Mouse (Mus musculus) limb, embryonic 13.5 days (tissue): ENCODE measurements around the gene Adamts3. TPM values are rescaled to one million over a fixed set of nuclear protein-coding genes. Genes with fewer than 3 reads are reported as not detected.

Source experiments
- ATAC-seq: fragments of 200-750 bp; cut with Nextera tagmentation; 2 replicates; pipeline ENCODE4 v1.8.0; 2017; ENCODE audit warnings: low read depth, moderate number of reproducible peaks, moderate TSS enrichment; ENCODE audit not compliant: low FRiP score
- H3K27ac ChIP-seq: fragments of 300-500 bp; sonication (generic); 2 replicates; pipeline ENCODE4 v1.5.1; 2015; ENCODE audit warnings: inconsistent platforms, mild to moderate bottlenecking, moderate library complexity
- H3K27me3 ChIP-seq: fragments of 300-500 bp; sonication (generic); 2 replicates; pipeline ENCODE4 v1.6.1; 2015; ENCODE audit warnings: mild to moderate bottlenecking, inconsistent platforms
- H3K36me3 ChIP-seq: fragments of 300-500 bp; sonication (generic); 2 replicates; pipeline ENCODE4 v1.6.1; 2015; ENCODE audit warnings: inconsistent platforms, mild to moderate bottlenecking, moderate library complexity
- H3K4me1 ChIP-seq: fragments of 300-500 bp; sonication (generic); 2 replicates; pipeline ENCODE4 v1.6.1; 2015; ENCODE audit warnings: inconsistent platforms
- H3K4me2 ChIP-seq: fragments of 300-500 bp; sonication (generic); replicated peaks from 2 replicates; pipeline ENCODE4 v1.6.1; 2015; ENCODE audit warnings: inconsistent platforms, mild to moderate bottlenecking, moderate library complexity
- H3K4me3 ChIP-seq: fragments of 300-500 bp; sonication (generic); 2 replicates; pipeline ENCODE4 v1.5.1; 2015; ENCODE audit warnings: moderate library complexity, mild to moderate bottlenecking, inconsistent platforms
- H3K9ac ChIP-seq: fragments of 300-500 bp; sonication (generic); 2 replicates; pipeline ENCODE4 v1.6.1; 2015; ENCODE audit warnings: mild to moderate bottlenecking, inconsistent platforms
- H3K9me3 ChIP-seq: fragments of 300-500 bp; sonication (generic); 2 replicates; pipeline ENCODE4 v1.6.1; 2016; ENCODE audit warnings: inconsistent platforms
- WGBS: fragments of 180-500 bp; shearing (Covaris S2); methylation state at CpG from one replicate; pipeline ENCODE4 v1.1.7; 2015; 5-methylcytosine and 5-hydroxymethylcytosine counted together
- polyA plus RNA-seq: library from polyadenylated mRNA; unstranded; fragments of >200 nt; fragmentation: Nextera tagmentation; extraction: Ambion mirVana; gene quantifications from 2 replicates; pipeline ENCODE4 v1.2.1, GENCODE M21; 2015

Adamts3 gene
- polyA plus RNA-seq, 1 experiment from 2014 or later, result 8.0 TPM

DNA sequence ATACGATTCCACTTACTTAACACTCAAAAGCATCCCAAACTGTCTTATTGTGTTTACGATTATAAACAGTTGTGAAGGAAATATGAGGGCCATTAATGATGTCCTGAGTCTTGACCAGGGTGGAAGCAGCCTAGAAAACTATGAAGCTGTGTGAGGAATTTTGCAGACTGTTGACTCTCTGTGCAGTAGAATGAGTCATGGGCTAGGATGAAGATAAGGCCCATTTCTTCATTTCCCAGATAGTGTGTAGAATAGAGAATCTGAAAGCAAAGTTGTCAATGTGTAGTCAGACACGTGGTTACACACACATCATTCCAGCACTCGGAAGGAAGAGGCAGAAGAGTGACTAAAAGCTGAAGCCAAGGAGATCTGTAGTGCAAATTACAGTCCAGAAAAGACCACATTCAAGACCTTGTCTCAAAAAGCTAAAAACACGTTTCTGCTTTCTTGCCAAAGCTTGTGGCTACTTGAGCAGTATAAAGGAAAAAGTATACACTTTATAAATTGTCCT lies 135.9 kb downstream of the Adamts3 start:
- Histone ChIP-seq H3K27me3 (no peaks in the 10 kb centered on the region), H3K36me3 (no peaks in the 10 kb centered on the region), H3K4me2 (no peak overlapping the region), H3K9ac (no peak overlapping the region), H3K4me1 (no peaks in the 10 kb centered on the region), H3K9me3 (no peaks in the 10 kb centered on the region), H3K4me3 (no peak overlapping the region), H3K27ac (no peak overlapping the region)
- WGBS, result 77% methylated on average over 5 of the region's 5 CpGs
- ATAC-seq, result no peak

DNA sequence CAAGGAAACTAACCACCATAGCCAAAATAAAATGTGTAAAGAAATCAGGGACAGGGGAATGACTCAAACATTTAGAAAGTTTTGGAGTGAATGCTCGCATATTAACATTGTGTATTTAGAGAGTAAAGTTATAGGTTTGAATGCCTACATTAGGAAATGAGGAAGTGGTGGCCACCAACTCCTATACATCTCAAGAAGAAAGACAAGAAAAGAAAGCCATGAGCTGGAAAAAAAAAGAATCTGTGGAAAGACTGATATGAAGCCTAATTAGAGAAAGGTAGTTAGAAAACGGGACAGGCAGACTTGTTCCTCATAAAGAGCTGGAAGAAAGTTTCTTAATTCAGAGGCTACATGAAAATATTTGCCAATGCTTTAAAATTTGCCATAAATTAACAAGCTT lies 138.0 kb downstream of the Adamts3 start:
- Histone ChIP-seq H3K4me1 (no peaks in the 10 kb centered on the region), H3K9ac (no peak overlapping the region), H3K27ac (no peak overlapping the region), H3K4me3 (no peak overlapping the region), H3K4me2 (no peak overlapping the region), H3K36me3 (no peaks in the 10 kb centered on the region), H3K9me3 (no peaks in the 10 kb centered on the region), H3K27me3 (no peaks in the 10 kb centered on the region)
- WGBS, result 65% methylated on average over 2 of the region's 2 CpGs
- no peak for ATAC-seq

DNA sequence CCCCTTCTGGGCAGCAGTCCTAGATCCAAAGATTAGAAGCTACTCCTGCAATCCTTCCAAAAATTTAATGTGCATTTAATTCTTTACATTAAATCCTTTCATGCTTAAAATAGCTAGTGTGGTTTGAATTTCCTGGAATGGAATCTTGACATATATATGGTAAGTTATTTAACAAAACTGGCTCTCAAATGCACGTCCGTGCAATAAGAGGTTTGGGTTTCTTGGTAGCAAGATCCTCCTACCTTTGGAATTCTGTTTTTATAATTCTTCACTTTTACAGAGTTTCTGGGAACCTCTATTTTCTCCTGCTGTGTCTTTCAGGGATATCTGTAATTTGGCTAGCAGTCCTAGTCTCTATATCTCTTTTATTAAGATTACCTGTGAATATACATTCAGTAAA lies 148.4 kb downstream of the Adamts3 start:
- no peaks in the 10 kb centered on the region for H3K9me3 ChIP-seq
- no peak overlapping the region for H3K9ac ChIP-seq
- no peak overlapping the region for H3K4me3 ChIP-seq
- no peaks in the 10 kb centered on the region for H3K27me3 ChIP-seq
- no peaks in the 10 kb centered on the region for H3K36me3 ChIP-seq
- 60% methylated on average over 2 of the region's 2 CpGs for WGBS
- no peaks in the 10 kb centered on the region for H3K4me1 ChIP-seq
- H3K4me2 ChIP-seq, result no peak overlapping the region
- no peak for ATAC-seq
- no peak overlapping the region for H3K27ac ChIP-seq

DNA sequence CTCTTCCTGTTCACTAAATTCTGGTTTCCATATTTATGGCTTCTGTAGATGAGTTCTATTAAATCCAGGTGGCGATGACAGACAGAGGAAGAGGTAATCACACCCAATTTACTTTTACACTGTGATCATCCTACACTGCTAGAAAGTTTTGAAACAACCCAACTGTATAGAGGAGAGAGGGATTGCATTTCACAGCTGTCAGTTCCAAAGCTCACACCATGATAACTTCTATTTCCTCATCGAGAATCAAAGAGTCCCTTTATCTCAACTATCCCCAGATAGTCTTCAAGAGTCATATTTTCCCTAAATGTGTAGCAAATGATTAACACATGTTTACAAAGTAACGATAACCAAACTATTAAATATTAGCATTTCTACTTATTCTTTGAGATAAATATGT lies 152.7 kb downstream of the Adamts3 start:
- Histone ChIP-seq H3K36me3 (no peaks in the 10 kb centered on the region), H3K4me3 (no peak overlapping the region), H3K9ac (no peak overlapping the region), H3K27ac (no peak overlapping the region), H3K27me3 (no peaks in the 10 kb centered on the region), H3K4me2 (no peak overlapping the region), H3K9me3 (0 out of 2 replicates have a peak, but pooled peaks cover 7% of the 10 kb centered on the region), H3K4me1 (no peaks in the 10 kb centered on the region)
- WGBS, result 78% methylated on average over 3 of the region's 3 CpGs
- ATAC-seq, result no peak

DNA sequence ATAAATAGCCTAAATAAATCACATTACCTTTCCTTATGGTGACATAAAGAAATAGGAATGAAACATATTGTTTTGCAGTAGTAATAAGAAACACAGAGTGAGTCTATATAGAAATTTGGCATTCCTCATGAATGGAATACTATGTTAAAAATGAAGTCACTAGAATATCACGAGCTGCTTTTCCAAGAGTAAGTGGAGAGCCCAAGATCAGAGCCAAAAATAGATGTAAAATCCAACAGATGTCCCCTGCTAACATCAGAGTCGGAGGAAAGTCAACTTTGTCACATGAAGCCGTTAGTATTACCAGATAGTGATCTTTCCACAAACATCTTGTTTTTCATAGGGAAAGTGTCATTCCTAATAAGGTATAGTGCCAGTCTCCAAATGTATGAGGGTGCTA lies 155.0 kb downstream of the Adamts3 start:
- Histone ChIP-seq H3K36me3 (no peaks in the 10 kb centered on the region), H3K4me3 (no peak overlapping the region), H3K4me1 (no peaks in the 10 kb centered on the region), H3K27me3 (no peaks in the 10 kb centered on the region), H3K9me3 (0 out of 2 replicates have a peak, but pooled peaks cover 7% of the 10 kb centered on the region), H3K27ac (no peak overlapping the region), H3K9ac (no peak overlapping the region), H3K4me2 (no peak overlapping the region)
- ATAC-seq, result no peak
- 79% methylated on average over 3 of the region's 3 CpGs for WGBS

DNA sequence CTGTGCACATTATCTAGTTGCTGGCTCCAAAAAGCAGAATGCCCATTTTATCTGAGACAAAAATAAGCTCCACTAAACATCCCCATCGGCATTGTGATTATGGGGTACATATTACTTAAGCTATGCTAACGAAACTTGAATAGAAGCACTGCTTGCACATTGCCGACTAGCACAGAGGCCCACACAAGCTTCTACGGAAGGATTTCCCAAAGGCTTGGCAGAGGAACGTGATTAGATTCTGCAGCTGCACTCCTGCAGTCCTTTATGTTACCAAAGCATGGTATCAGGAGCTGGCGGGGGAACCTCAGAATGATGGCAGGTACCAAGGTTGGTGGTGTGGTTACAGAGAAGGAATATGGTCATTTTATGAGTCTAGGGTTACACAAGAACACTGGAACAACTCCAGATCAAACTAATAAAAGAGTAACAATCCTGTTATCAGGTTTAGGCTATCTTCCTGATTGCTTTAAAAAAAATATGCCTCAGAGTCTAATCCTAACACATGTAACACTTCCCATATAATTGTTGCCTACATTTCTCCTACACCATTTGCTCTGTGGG lies 155.6 kb downstream of the Adamts3 start:
- Histone ChIP-seq H3K9me3 (0 out of 2 replicates have a peak, but pooled peaks cover 7% of the 10 kb centered on the region), H3K4me2 (no peak overlapping the region), H3K36me3 (no peaks in the 10 kb centered on the region), H3K27ac (no peak overlapping the region), H3K4me1 (no peaks in the 10 kb centered on the region), H3K9ac (no peak overlapping the region), H3K4me3 (no peak overlapping the region), H3K27me3 (no peaks in the 10 kb centered on the region)
- WGBS, result 82% methylated on average over 6 of the region's 6 CpGs
- ATAC-seq, result no peak

DNA sequence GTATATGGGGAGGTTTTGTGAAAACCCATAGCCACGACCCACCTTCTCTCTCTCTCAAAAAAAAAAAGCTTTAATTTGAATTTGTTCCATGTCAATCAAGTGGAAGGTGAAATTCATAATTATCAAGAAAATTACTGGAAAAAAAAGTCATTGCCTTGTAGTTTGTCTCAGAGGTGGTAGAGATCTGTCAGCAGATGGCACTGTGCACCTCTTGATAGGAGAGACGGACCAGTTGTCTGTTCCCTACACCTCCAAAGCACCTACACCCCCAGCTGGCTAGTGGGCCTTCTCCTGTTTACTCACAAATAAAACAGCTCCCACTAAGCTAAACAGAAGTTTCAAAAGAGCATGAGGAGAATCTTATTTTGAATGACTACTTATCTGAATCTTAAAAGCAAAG lies 168.6 kb downstream of the Adamts3 start:
- 44% methylated on average over 2 of the region's 2 CpGs for WGBS
- Histone ChIP-seq H3K4me2 (no peak overlapping the region), H3K27ac (no peak overlapping the region), H3K4me1 (no peaks in the 10 kb centered on the region), H3K9me3 (no peaks in the 10 kb centered on the region), H3K36me3 (no peaks in the 10 kb centered on the region), H3K27me3 (no peaks in the 10 kb centered on the region), H3K4me3 (no peak overlapping the region), H3K9ac (no peak overlapping the region)
- ATAC-seq, result no peak

DNA sequence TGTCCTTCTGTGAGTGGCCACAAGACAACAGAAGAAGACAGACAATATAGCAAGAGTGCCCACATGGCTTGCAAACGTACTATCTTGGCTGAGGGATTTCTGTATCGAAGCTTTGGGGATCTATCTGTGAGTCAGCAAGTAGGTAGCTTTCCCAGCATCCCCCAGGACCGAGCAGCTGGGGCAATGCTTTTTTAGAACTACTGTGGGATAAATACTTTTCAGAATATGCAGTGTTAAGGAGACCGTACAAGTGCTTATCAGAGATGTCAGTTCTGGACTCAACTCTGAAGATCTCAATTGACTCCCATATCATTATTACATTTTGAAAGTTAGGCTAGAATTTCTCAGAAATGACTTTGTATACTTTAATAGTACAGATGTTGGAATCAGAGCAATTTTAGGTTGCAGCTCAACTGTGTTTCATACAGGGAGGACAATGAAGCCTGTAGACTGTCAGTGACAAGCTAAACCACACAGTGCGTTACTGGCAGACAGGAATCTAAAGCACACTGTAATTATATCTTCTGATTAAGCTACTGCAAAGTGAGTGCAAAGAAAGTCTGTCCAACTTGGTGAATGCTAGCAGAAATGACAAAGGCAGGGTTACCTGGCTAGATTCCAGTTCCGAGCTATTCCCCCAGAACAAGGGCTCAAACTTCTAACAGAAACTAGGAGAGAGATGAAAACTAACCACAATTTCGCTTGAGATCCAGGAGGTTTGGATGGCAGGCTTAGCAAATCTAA lies 171.8 kb downstream of the Adamts3 start:
- Histone ChIP-seq H3K4me1 (no peaks in the 10 kb centered on the region), H3K9ac (no peak overlapping the region), H3K27ac (no peak overlapping the region), H3K9me3 (no peaks in the 10 kb centered on the region), H3K27me3 (no peaks in the 10 kb centered on the region), H3K4me3 (no peak overlapping the region), H3K4me2 (no peak overlapping the region), H3K36me3 (peaks cover 13% of the 10 kb centered on the region; the same call in 1 of the 2 replicates)
- 82% methylated on average over 7 of the region's 7 CpGs for WGBS
- ATAC-seq, result no peak

DNA sequence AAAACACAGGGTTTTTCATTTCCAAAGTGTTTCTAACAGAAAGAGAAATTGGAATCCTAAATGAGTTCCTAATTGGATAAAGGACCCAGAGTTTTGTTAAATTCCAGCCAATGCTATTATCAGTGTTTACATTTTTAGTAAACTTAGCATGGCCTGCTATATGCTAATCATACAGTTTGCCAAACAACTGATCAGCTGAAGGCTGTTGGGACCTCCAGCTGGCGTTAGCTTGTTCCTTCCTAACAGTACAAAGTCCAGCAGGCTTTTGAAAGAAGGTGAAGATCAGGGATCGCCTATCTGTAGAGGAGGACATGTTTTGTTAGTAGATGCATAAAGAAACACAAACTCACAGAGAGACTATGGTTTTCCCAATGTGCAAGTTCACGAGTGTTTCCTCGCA lies 173.7 kb downstream of the Adamts3 start:
- ATAC-seq, result no peak
- 62% methylated on average over 4 of the region's 4 CpGs for WGBS
- Histone ChIP-seq H3K9ac (no peak overlapping the region), H3K27me3 (no peaks in the 10 kb centered on the region), H3K4me2 (no peak overlapping the region), H3K9me3 (no peaks in the 10 kb centered on the region), H3K27ac (no peak overlapping the region), H3K36me3 (peaks cover 23% of the 10 kb centered on the region; the same call in 1 of the 2 replicates), H3K4me3 (no peak overlapping the region), H3K4me1 (peaks cover 2% of the 10 kb centered on the region; the same call in 1 of the 2 replicates)

DNA sequence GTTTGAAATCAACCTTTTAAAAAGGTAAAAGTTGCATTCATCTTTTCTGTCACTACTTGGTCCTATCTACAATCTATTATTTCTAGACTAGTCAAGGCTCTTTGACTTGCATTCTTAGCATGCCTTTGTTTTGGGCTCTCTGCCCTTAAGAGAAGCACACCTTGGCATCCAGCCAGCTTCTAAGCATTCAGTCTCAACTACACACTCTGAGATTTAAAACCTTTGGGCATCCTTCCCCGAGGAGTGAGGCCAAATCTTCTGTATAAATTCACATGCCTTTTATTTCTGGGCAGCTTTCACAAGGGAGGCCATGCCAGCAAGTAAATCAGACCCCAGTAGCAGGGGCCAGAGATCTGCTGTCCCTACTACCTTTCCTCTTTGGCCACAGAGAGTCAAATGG lies 178.9 kb downstream of the Adamts3 start:
- 22% methylated on average over 1 of the region's 1 CpGs for WGBS
- H3K9ac ChIP-seq, result no peak overlapping the region
- peaks cover 23% of the 10 kb centered on the region; the same call in 1 of the 2 replicates for H3K36me3 ChIP-seq
- peak; percentile 58 for ATAC-seq
- no peaks in the 10 kb centered on the region for H3K9me3 ChIP-seq
- peaks cover 5% of the 10 kb centered on the region; the same call in 1 of the 2 replicates for H3K4me1 ChIP-seq
- H3K27ac ChIP-seq, result no peak overlapping the region
- no peak overlapping the region for H3K4me3 ChIP-seq
- no peak overlapping the region for H3K4me2 ChIP-seq
- no peaks in the 10 kb centered on the region for H3K27me3 ChIP-seq

DNA sequence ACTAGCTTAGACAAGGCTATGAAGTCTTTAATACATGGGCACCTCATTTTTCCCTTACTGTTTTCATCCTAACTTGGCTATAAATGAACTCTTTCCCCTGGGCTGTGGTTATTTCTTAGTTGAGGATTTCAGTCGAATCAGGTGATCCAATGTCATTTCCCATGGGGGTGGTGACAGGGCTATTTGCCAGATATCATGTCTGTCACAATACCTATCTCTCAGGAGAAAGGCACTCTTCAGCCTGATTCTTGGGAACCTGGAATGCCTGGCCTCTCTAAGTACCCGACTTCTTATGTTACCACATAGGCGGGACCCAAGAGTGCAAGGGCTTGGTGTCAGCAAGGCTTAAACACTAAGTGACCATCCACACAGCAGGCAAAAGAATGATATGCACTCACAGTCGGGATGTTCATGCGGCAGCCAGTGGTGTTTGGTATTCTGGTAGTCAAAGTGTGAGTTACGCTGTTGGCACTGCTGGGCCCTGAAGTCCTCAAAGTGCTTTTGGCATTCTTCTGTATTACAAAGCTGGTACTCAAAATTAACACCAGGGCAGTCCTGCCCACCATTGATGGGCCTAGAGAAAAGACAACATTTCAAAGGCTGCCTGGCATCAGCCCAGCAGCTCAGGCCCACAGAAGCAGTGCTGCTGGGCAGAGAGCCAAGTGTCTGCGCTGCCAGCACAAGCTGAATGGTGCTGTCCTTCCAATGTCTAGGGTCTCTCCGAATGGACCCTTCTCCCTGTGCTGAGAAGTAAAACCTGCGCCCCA lies 181.7 kb downstream of the Adamts3 start:
- Histone ChIP-seq H3K4me3 (no peak overlapping the region), H3K27ac (no peak overlapping the region), H3K4me1 (peaks cover 5% of the 10 kb centered on the region; the same call in 1 of the 2 replicates), H3K4me2 (no peak overlapping the region), H3K36me3 (peaks cover 11% of the 10 kb centered on the region; the same call in 1 of the 2 replicates), H3K9me3 (no peaks in the 10 kb centered on the region), H3K9ac (no peak overlapping the region), H3K27me3 (no peaks in the 10 kb centered on the region)
- no peak for ATAC-seq
- WGBS, result 82% methylated on average over 9 of the region's 9 CpGs

DNA sequence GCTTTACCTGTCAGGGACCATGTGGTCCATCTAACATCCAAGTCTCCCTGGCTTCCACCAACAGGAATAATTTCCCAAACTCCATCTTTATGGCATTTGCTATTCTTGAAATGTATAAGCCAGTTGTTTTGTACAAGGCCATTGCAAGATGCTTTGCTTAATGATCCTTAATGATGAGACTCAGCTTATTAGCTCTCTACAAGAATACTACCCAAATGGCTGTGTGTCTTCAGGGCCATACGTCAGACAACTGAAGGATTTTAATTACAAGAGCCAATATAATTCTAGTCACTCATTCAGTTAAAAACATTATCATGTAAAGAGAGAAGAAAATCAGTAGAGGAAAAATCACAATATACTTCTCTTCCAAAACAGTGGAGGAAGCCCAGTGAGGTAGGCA lies 195.3 kb downstream of the Adamts3 start:
- Histone ChIP-seq H3K27ac (no peak overlapping the region), H3K9ac (no peak overlapping the region), H3K27me3 (no peaks in the 10 kb centered on the region), H3K4me2 (no peak overlapping the region), H3K4me3 (no peak overlapping the region), H3K4me1 (no peaks in the 10 kb centered on the region), H3K36me3 (no peaks in the 10 kb centered on the region), H3K9me3 (no peaks in the 10 kb centered on the region)
- no peak for ATAC-seq
- WGBS, result 88% methylated on average over 1 of the region's 1 CpGs
